Mouse (Mus musculus) liver, embryonic 16.5 days (tissue): Measurements from ENCODE around the gene Amn. TPM values are rescaled to one million over a fixed set of nuclear protein-coding genes. Genes with fewer than 3 reads are reported as not detected.
A peak's percentile ranks its signal among the peaks of the same experiment; 100 is the strongest.

Source experiments
- ATAC-seq: fragments of 200-750 bp; cut with Nextera tagmentation; 2 replicates; pipeline ENCODE4 v1.8.0; 2017; ENCODE audit warnings: low read depth, mild to moderate bottlenecking, moderate number of reproducible peaks, moderate library complexity
- H3K27ac ChIP-seq: fragments of 300-500 bp; sonication (generic); 2 replicates; pipeline ENCODE4 v1.5.1; 2014; ENCODE audit warnings: mild to moderate bottlenecking, low read length
- H3K27me3 ChIP-seq: fragments of 300-500 bp; sonication (generic); 2 replicates; pipeline ENCODE4 v1.6.1; 2014; ENCODE audit warnings: low read depth, low read length, mixed read lengths; ENCODE audit not compliant: control insufficient read depth, insufficient read depth
- H3K36me3 ChIP-seq: fragments of 300-500 bp; sonication (generic); 2 replicates; pipeline ENCODE4 v1.6.1; 2014; ENCODE audit warnings: mild to moderate bottlenecking; ENCODE audit not compliant: control insufficient read depth, insufficient read depth
- H3K4me1 ChIP-seq: fragments of 300-500 bp; sonication (generic); 2 replicates; pipeline ENCODE4 v1.6.1; 2014; ENCODE audit warnings: low read depth, low read length, mixed read lengths; ENCODE audit not compliant: control insufficient read depth
- H3K4me2 ChIP-seq: fragments of 300-500 bp; sonication (generic); 2 replicates; pipeline ENCODE4 v1.6.1; 2014; ENCODE audit warnings: low read depth, low read length, mixed read lengths
- H3K4me3 ChIP-seq: fragments of 300-500 bp; sonication (generic); 2 replicates; pipeline ENCODE4 v1.5.1; 2014; ENCODE audit warnings: low read depth, mild to moderate bottlenecking, low read length
- H3K9ac ChIP-seq: fragments of 300-500 bp; sonication (generic); 2 replicates; pipeline ENCODE4 v1.6.1; 2014; ENCODE audit warnings: low read depth, low read length
- H3K9me3 ChIP-seq: fragments of 300-500 bp; sonication (generic); replicated peaks from 2 replicates; pipeline ENCODE4 v1.6.1; 2016; ENCODE audit warnings: low read length; ENCODE audit not compliant: control insufficient read depth
- WGBS: fragments of 180-500 bp; shearing (Covaris S2); extraction: QIAGEN DNeasy Blood & Tissue Kit; methylation state at CpG from one replicate; pipeline ENCODE4 v1.1.7; 2014; ENCODE audit not compliant: insufficient replicate concordance; 5-methylcytosine and 5-hydroxymethylcytosine counted together
- polyA plus RNA-seq: library from polyadenylated mRNA; unstranded; fragments of >200 nt; fragmentation: Nextera tagmentation; extraction: Ambion mirVana; gene quantifications from 2 replicates; pipeline ENCODE4 v1.2.1, GENCODE M21; 2015

The Amn gene
- polyA plus RNA-seq, 1 experiment from 2014 or later = 2.2 TPM

- 76% methylated on average over 5 of the region's 5 CpGs for WGBS
- Histone ChIP-seq H3K4me2 (no peak overlapping the region), H3K27ac (no peak overlapping the region), H3K9me3 (no peaks in the 10 kb centered on the region), H3K27me3 (no peaks in the 10 kb centered on the region), H3K36me3 (no peaks in the 10 kb centered on the region), H3K9ac (no peak overlapping the region), H3K4me3 (no peak overlapping the region), H3K4me1 (peaks cover 2% of the 10 kb centered on the region; the same call in 1 of the 2 replicates)
- ATAC-seq = no peak
Observed at GRCm38 (mm10) chr12:111238345-111238744, 32.5 kb upstream of the Amn start.

GRCm38 (mm10) chr12:111238778-111239177 is 32.1 kb upstream of the Amn start:
- Histone ChIP-seq H3K4me1 (peaks cover 2% of the 10 kb centered on the region; the same call in 1 of the 2 replicates), H3K9ac (no peak overlapping the region), H3K9me3 (no peaks in the 10 kb centered on the region), H3K4me2 (no peak overlapping the region), H3K27me3 (no peaks in the 10 kb centered on the region), H3K4me3 (no peak overlapping the region), H3K36me3 (no peaks in the 10 kb centered on the region), H3K27ac (no peak overlapping the region)
- no peak for ATAC-seq
- WGBS = 64% methylated on average over 4 of the region's 4 CpGs

DNA sequence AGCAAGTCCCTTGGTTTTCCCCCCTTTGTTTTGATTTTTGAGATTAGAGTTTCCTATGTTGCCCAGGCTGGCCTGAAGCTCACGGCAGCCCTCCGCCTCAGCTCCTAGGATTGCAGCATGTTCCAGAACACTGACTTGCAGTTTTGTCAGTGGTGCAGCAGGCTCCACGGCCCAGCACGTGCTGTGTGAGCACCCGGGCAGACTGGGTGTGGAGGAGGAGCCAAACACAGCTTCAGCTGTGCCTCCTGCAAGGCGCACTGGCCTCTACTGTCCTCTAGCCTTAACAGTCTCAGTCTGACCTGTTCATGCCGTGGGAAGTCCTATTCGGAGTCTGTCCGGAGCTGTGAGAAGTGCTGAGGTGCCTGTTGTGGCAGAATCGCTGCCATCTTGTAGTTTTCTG is 31.0 kb upstream of the Amn start:
- Histone ChIP-seq H3K9ac (no peak overlapping the region), H3K4me2 (no peak overlapping the region), H3K4me1 (no peaks in the 10 kb centered on the region), H3K36me3 (no peaks in the 10 kb centered on the region), H3K27ac (no peak overlapping the region), H3K9me3 (no peaks in the 10 kb centered on the region), H3K27me3 (no peaks in the 10 kb centered on the region), H3K4me3 (no peak overlapping the region)
- WGBS = 75% methylated on average over 10 of the region's 10 CpGs
- ATAC-seq = no peak

DNA sequence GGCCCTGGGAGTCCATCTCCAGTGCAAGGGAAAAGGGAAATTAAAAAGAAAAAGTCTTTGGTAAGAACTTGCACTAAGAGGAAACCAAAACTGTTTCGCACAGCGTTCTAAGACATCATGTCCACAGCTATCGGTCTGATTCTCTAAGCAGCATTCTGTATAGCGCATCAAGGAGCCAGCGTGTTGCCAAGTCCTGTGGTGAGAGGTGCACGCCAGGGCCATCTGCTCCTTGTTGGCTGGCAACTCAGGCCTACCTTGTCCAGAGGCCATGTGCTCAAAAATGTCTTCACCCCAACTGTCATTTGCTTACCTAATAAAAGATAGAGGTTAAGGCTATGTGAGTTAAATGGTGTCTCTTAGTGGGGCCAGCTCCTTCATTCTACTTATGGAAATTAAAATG is 29.0 kb upstream of the Amn start:
- Histone ChIP-seq H3K27ac (no peak overlapping the region), H3K36me3 (no peaks in the 10 kb centered on the region), H3K4me1 (peaks cover 6% of the 10 kb centered on the region; the same call in 1 of the 2 replicates), H3K9me3 (no peaks in the 10 kb centered on the region), H3K27me3 (no peaks in the 10 kb centered on the region), H3K4me3 (no peak overlapping the region), H3K4me2 (no peak overlapping the region), H3K9ac (no peak overlapping the region)
- 92% methylated on average over 6 of the region's 6 CpGs for WGBS
- ATAC-seq = no peak

DNA sequence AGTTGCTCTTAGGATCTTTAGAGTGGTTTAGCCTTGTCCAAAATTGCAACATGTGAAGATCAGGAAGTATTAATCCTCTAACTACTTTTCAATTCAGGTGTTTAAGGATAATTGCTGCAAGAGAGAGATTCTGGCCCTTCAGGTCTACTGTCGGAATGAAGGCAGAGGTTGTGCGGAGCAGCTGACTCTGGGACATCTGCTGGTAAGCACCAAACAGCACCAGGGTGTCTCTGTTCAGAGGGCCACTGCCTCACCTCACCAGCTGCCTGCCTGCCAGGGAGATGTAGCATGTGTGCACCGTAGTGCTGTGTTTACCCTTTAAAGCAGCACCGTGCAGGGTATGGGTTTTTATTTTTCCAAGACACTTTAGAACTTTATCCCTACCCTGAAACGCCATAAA is 28.5 kb upstream of the Amn start:
- H3K27me3 ChIP-seq = no peaks in the 10 kb centered on the region
- no peak for ATAC-seq
- WGBS = 80% methylated on average over 5 of the region's 5 CpGs

GRCm38 (mm10) chr12:111243733-111244132 is 27.2 kb upstream of the Amn start:
- WGBS = 74% methylated on average over 12 of the region's 12 CpGs
- Histone ChIP-seq H3K36me3 (no peaks in the 10 kb centered on the region), H3K4me2 (no peak overlapping the region), H3K4me1 (peaks cover 14% of the 10 kb centered on the region), H3K9me3 (no peaks in the 10 kb centered on the region), H3K9ac (no peak overlapping the region), H3K27me3 (no peaks in the 10 kb centered on the region), H3K27ac (no peak overlapping the region), H3K4me3 (no peak overlapping the region)
- ATAC-seq = no peak

More for the DNA sequence above, 28.5 kb upstream of the Amn start:
- Histone ChIP-seq H3K9me3 (no peaks in the 10 kb centered on the region), H3K4me3 (no peak overlapping the region), H3K4me2 (no peak overlapping the region), H3K27ac (no peak overlapping the region), H3K9ac (no peak overlapping the region), H3K36me3 (no peaks in the 10 kb centered on the region), H3K4me1 (peaks cover 10% of the 10 kb centered on the region)

- 84% methylated on average over 6 of the region's 6 CpGs for WGBS
- no peak overlapping the region for H3K9ac ChIP-seq
- H3K36me3 ChIP-seq = no peaks in the 10 kb centered on the region
- peaks cover 14% of the 10 kb centered on the region for H3K4me1 ChIP-seq
- no peak overlapping the region for H3K4me2 ChIP-seq
- no peak for ATAC-seq
- H3K9me3 ChIP-seq = no peaks in the 10 kb centered on the region
- H3K27me3 ChIP-seq = no peaks in the 10 kb centered on the region
- H3K4me3 ChIP-seq = no peak overlapping the region
- no peak overlapping the region for H3K27ac ChIP-seq
Observed at GRCm38 (mm10) chr12:111245070-111245469, 25.8 kb upstream of the Amn start.

GRCm38 (mm10) chr12:111246808-111247464 is 24.0 kb upstream of the Amn start:
- 41% methylated on average over 9 of the region's 9 CpGs for WGBS
- no peaks in the 10 kb centered on the region for H3K27me3 ChIP-seq
- H3K4me2 ChIP-seq = 0 out of 2 replicates have a peak overlapping the region, but pooled peaks have one; percentile 22
- no peak overlapping the region for H3K4me3 ChIP-seq
- H3K9ac ChIP-seq = no peak overlapping the region
- H3K27ac ChIP-seq = no peak overlapping the region
- H3K4me1 ChIP-seq = peaks cover 14% of the 10 kb centered on the region
- peak; percentile 87 for ATAC-seq
- H3K9me3 ChIP-seq = no peaks in the 10 kb centered on the region
- no peaks in the 10 kb centered on the region for H3K36me3 ChIP-seq

DNA sequence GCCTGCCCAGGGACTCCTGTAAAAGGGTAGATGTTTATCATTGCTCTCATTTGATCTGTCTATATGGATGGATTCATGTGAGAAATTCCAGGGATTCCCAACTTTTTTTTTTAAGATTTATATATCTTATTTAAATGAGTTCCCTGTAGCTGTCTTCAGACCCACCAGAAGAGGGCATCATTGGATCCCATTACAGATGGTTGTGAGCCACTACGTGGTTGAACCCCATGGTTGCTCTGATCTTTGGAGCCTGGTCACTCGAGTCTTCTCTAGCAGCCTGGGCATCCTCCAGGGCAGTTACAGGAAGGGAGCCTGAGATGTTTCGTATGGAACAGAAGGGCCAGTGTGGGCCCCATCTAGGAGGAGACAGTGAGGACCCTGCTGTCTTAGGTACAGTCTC is 21.8 kb upstream of the Amn start:
- H3K4me2 ChIP-seq = no peak overlapping the region
- H3K4me1 ChIP-seq = peaks cover 14% of the 10 kb centered on the region
- H3K9ac ChIP-seq = no peak overlapping the region
- ATAC-seq = no peak
- H3K36me3 ChIP-seq = no peaks in the 10 kb centered on the region
- no peak overlapping the region for H3K4me3 ChIP-seq
- no peak overlapping the region for H3K27ac ChIP-seq
- WGBS = 46% methylated on average over 3 of the region's 3 CpGs
- no peaks in the 10 kb centered on the region for H3K9me3 ChIP-seq
- H3K27me3 ChIP-seq = no peaks in the 10 kb centered on the region
